Mouse (Mus musculus) lung, embryonic 15.5 days (tissue): ENCODE results near the gene Tmem60. TPM values are rescaled to one million over a fixed set of nuclear protein-coding genes. Genes with fewer than 3 reads are reported as not detected.

Experiments
- ATAC-seq: fragments of 200-750 bp; cut with Nextera tagmentation; 2 replicates; pipeline ENCODE4 v1.8.0; 2017; ENCODE audit warnings: moderate number of reproducible peaks, borderline replicate concordance; ENCODE audit not compliant: low FRiP score, low TSS enrichment; ENCODE audit errors: extremely low read depth
- H3K27ac ChIP-seq: fragments of 300-500 bp; sonication (generic); 2 replicates; pipeline ENCODE4 v1.5.1; 2015; ENCODE audit warnings: moderate library complexity, mild to moderate bottlenecking, inconsistent platforms
- H3K27me3 ChIP-seq: fragments of 300-500 bp; sonication (generic); 2 replicates; pipeline ENCODE4 v1.6.1; 2015; ENCODE audit warnings: inconsistent platforms
- H3K36me3 ChIP-seq: fragments of 300-500 bp; sonication (generic); 2 replicates; pipeline ENCODE4 v1.6.1; 2015; ENCODE audit warnings: inconsistent platforms
- H3K4me1 ChIP-seq: fragments of 300-500 bp; sonication (generic); 2 replicates; pipeline ENCODE4 v1.6.1; 2015; ENCODE audit warnings: inconsistent platforms
- H3K4me2 ChIP-seq: fragments of 300-500 bp; sonication (generic); 2 replicates; pipeline ENCODE4 v1.6.1; 2015; ENCODE audit warnings: inconsistent platforms, mild to moderate bottlenecking, moderate library complexity
- H3K4me3 ChIP-seq: fragments of 300-500 bp; sonication (generic); 2 replicates; pipeline ENCODE4 v1.5.1; 2015; ENCODE audit warnings: mild to moderate bottlenecking, inconsistent platforms
- H3K9ac ChIP-seq: fragments of 300-500 bp; sonication (generic); 2 replicates; pipeline ENCODE4 v1.6.1; 2015; ENCODE audit warnings: inconsistent platforms
- H3K9me3 ChIP-seq: fragments of 300-500 bp; sonication (generic); 2 replicates; pipeline ENCODE4 v1.6.1; 2016; ENCODE audit warnings: inconsistent platforms
- WGBS: fragments of 180-500 bp; shearing (Covaris S2); methylation state at CpG from one replicate; pipeline ENCODE4 v1.1.7; 2015; 5-methylcytosine and 5-hydroxymethylcytosine counted together
- polyA plus RNA-seq: library from polyadenylated mRNA; unstranded; fragments of >200 nt; fragmentation: Nextera tagmentation; extraction: Ambion mirVana; gene quantifications from 2 replicates; pipeline ENCODE4 v1.2.1, GENCODE M21; 2015

Tmem60 gene
- polyA plus RNA-seq, 1 experiment from 2014 or later, result 47.6 TPM

DNA sequence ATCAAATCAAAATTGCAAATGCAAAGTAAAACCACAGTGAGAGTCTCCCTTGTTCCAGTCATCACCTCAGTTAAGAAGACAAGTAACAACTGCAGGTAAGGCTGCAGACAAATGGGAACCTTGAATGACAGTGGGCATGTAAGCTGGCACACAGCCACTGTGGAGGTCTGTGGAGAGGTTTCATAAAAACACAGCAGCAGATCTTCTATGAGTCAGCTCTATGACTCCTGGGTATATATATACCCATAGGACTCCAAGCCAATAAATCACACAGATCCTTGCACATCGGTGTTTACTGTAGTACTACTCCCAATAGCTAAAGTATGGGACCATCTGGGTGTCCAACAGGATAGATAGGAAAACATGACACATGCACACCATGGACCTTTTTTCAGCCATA lies 8.8 kb upstream of the Tmem60 start:
- Histone ChIP-seq H3K9ac (no peak overlapping the region), H3K9me3 (no peaks in the 10 kb centered on the region), H3K27ac (no peak overlapping the region), H3K4me3 (no peak overlapping the region), H3K27me3 (no peaks in the 10 kb centered on the region), H3K4me1 (no peaks in the 10 kb centered on the region), H3K36me3 (no peaks in the 10 kb centered on the region), H3K4me2 (no peak overlapping the region)
- 71% methylated on average over 1 of the region's 1 CpGs for WGBS
- ATAC-seq, result no peak

DNA sequence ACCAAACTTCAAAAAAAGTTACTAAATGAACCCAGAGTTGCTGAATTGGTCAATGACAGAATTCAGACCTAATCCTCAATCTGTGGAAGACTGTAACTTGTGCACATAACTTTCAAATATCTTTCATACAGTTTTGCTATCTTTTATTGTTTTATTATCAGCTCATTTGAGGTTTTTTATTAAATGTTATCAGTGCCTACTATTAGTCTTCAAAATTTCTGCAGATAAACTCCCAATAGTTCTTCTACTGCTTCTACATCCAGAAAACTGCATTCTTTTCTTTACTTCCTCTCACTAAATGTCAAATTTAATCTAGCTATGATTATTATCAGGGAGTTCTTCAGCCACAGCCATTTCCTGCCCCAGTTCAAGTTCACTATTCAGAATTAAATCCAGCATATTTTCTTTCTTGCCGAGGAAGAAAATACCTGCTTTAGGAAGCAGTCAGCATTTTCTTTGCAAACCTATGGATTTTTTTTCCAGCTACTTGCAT lies 5.0 kb upstream of the Tmem60 start:
- Histone ChIP-seq H3K27me3 (no peaks in the 10 kb centered on the region), H3K9me3 (no peaks in the 10 kb centered on the region), H3K36me3 (no peaks in the 10 kb centered on the region), H3K4me3 (no peak overlapping the region), H3K4me1 (peaks cover 6% of the 10 kb centered on the region), H3K4me2 (no peak overlapping the region), H3K27ac (no peak overlapping the region), H3K9ac (no peak overlapping the region)
- no peak for ATAC-seq
- whole genome bisulfite sequencing, result 37% methylated on average over 1 of the region's 1 CpGs

DNA sequence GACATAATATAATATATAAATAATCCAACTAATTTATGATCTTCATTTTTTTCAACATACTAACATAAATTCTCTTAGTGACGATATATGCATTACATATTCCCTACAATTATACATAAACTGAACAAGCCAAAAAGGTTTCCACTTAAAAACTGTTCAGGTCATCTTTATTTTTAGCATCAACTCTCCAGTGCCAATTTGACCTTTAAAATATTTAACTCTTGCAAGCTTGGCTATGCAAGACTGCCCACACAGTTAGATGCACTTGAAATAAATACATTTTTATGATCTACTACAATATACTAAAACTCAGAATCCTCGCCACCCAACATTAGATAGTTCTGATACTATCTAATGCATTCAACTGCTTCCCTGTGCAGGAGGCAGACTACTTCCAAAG lies 1.6 kb upstream of the Tmem60 start:
- Histone ChIP-seq H3K27ac (no peak overlapping the region), H3K9me3 (no peaks in the 10 kb centered on the region), H3K4me2 (peak overlapping the region; percentile 67), H3K4me3 (peak overlapping the region; percentile 72), H3K9ac (no peak overlapping the region), H3K4me1 (peaks cover 19% of the 10 kb centered on the region), H3K36me3 (no peaks in the 10 kb centered on the region), H3K27me3 (no peaks in the 10 kb centered on the region)
- no peak for ATAC-seq
- WGBS, result 54% methylated on average over 2 of the region's 2 CpGs

DNA sequence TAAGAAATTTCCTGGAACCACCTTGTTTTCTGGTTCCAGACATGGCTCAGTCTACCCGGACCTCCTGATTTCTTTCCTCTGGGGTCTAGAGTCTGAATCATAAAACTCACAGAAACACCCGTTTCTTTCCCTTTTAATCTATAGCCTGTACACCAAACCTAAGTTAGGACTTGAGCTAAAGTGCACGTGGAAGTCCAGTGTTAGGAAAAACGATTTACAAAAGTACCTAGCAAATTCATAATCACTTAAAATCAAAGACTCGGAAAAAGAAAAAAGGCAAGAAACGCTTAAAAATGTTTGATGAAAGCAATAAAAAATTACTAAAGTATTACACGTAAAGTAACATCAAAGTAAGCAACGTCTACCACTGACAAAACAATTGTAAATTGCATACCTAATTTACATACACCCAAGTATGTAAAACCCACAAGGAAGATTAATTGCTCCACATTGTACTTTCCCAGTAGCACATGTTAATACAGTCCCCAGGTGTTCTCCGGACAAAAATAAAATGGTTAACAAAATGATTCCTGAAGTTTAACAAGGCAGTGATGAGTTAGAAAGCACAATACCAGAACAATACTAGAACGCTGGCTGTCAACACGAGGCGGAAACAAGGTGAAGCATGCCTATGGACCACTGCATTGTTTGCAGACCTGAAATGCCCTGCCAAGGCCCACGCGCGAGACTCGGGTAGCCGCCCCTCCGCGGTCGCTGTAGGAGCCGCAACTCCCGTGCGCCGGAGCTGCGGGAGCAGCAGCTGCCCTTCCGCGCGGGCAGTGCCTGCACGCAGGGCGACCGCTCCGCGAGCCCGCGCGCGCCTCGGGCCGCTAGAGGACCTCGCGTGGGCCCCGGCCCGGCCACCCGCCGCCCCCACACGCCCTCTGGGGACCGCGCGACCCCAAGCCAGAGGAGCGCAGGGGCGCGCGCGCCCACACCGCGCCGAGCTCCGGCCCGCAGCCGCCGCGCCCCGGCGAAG lies 905 bp upstream of the Tmem60 start:
- peak overlapping the region; percentile 92 for H3K27ac ChIP-seq
- 1% methylated on average over 51 of the region's 64 CpGs for WGBS
- H3K36me3 ChIP-seq, result no peaks in the 10 kb centered on the region
- H3K9ac ChIP-seq, result peak overlapping the region; percentile 68
- peaks cover 19% of the 10 kb centered on the region for H3K4me1 ChIP-seq
- peak overlapping the region; percentile 72 for H3K4me3 ChIP-seq
- no peaks in the 10 kb centered on the region for H3K9me3 ChIP-seq
- no peaks in the 10 kb centered on the region for H3K27me3 ChIP-seq
- peak; percentile 43; the same call in 1 of the 2 replicates for ATAC-seq
- H3K4me2 ChIP-seq, result peak overlapping the region; percentile 67

DNA sequence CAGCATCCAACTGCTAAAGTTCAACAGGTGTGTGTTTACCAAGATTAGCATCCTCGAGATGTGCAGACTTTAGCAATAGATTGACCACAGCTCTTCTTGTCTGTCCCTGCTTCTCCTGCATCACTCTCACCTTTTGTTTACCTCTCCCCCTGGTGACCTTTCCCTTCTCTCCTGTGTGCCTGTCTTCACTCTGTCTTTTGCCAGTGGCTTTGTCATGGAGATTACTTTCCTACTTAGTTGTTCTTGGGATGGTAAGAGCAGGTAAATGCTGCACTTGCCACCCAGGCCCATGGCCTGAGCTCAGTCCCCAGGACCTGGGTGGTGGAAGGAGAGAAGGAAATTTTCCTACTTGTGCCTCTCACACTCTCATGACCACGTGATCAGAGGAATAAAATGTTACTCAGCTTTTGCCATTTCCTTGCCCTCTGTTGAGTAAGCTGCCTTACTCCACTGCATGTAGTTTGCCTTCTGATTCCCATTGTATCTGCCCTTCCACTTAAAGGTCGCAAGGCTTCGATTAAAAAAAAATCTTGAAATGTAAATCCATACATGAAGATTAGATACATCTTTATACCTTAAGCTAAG lies 2.1 kb downstream of the Tmem60 start:
- Histone ChIP-seq H3K9ac (no peak overlapping the region), H3K27me3 (no peaks in the 10 kb centered on the region), H3K27ac (no peak overlapping the region), H3K4me1 (peaks cover 19% of the 10 kb centered on the region), H3K36me3 (no peaks in the 10 kb centered on the region), H3K9me3 (no peaks in the 10 kb centered on the region), H3K4me2 (peak overlapping the region; percentile 69; the same call in 1 of the 2 replicates), H3K4me3 (no peak overlapping the region)
- 65% methylated on average over 4 of the region's 4 CpGs for WGBS
- ATAC-seq, result no peak

DNA sequence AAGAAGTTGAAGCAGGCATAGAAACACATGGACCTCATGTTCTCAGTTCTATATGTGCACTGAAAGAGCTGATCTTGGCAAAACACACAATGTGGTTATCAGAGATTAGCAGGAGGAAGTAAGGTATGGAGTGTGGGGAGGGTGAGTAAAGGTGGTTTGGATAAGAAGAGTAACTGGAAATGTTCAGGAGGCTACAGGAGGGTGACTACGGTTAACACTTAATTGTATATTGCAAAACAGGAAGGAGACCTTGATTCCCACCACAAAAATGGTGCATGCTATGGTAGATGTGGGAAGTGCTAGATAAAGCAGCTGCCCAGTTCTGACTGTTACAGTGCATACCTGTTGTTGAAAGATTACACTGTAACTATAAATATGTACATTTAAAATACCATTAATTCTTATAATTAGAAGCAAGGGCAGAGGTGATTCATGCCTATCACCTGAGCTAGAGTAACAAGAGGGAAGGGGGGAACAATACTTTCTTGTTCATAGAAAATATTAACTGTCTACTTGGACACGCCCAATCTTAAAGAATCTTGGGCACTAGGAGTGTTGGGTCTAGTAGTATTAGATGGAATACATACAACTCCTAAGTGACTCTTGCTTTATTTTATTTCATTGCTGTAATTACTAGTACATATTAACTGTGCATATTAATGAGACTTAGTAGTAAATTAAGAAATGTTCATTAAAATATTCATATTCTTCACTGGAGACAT lies 15.6 kb downstream of the Tmem60 start:
- ATAC-seq, result no peak
- Histone ChIP-seq H3K4me3 (no peak overlapping the region), H3K4me2 (no peak overlapping the region), H3K27ac (no peak overlapping the region), H3K4me1 (no peaks in the 10 kb centered on the region), H3K36me3 (peaks cover 33% of the 10 kb centered on the region), H3K9me3 (no peaks in the 10 kb centered on the region), H3K27me3 (no peaks in the 10 kb centered on the region), H3K9ac (no peak overlapping the region)
- 78% methylated on average over 2 of the region's 2 CpGs for WGBS

DNA sequence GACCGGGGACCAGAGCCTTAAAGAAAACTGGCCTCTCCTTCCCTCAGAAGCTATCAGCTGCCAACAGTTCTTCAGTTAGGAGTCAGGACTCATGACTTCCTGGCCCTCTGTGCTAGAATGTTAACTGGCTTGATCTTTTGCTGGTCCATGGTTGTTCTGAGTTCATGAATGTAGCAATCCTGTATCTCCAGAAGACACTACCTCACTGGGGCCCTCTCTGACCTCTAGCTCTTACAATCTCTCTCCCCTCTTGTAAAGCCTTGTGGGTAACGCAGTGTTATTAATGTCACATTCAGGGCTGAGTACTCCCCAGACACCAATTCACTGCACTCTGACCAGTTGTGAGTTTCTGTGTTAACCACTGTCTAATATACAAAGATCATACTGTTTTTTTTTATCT lies 22.7 kb downstream of the Tmem60 start:
- ATAC-seq, result no peak
- H3K36me3 ChIP-seq, result peaks cover 18% of the 10 kb centered on the region
- no peak overlapping the region for H3K4me3 ChIP-seq
- no peak overlapping the region for H3K27ac ChIP-seq
- H3K9ac ChIP-seq, result no peak overlapping the region
- no peaks in the 10 kb centered on the region for H3K4me1 ChIP-seq
- WGBS, result 91% methylated on average over 2 of the region's 2 CpGs
- H3K9me3 ChIP-seq, result no peaks in the 10 kb centered on the region
- no peaks in the 10 kb centered on the region for H3K27me3 ChIP-seq
- H3K4me2 ChIP-seq, result no peak overlapping the region

DNA sequence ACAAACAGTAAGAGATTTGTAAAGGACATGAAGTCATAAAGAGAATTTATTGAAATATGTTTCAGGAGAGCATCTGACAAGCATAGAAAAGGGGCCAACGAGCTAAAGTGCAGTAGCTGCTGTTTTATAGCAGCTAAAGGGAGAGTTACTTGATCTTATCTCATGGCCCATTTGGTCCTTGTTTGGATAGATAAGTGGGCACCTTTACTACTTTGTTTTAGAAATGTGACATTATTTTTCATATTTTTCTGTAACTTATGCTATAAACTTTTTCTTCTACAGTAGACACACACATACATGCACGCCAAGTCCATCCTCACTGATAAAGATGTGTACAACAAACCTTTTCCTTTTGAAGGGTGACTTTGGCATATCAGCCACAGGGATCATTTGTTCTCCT lies 23.4 kb downstream of the Tmem60 start:
- H3K27ac ChIP-seq, result no peak overlapping the region
- no peak overlapping the region for H3K9ac ChIP-seq
- no peaks in the 10 kb centered on the region for H3K4me1 ChIP-seq
- H3K27me3 ChIP-seq, result no peaks in the 10 kb centered on the region
- H3K4me2 ChIP-seq, result no peak overlapping the region
- H3K4me3 ChIP-seq, result no peak overlapping the region
- 76% methylated on average over 2 of the region's 2 CpGs for WGBS
- H3K36me3 ChIP-seq, result peaks cover 18% of the 10 kb centered on the region
- no peaks in the 10 kb centered on the region for H3K9me3 ChIP-seq
- no peak for ATAC-seq

DNA sequence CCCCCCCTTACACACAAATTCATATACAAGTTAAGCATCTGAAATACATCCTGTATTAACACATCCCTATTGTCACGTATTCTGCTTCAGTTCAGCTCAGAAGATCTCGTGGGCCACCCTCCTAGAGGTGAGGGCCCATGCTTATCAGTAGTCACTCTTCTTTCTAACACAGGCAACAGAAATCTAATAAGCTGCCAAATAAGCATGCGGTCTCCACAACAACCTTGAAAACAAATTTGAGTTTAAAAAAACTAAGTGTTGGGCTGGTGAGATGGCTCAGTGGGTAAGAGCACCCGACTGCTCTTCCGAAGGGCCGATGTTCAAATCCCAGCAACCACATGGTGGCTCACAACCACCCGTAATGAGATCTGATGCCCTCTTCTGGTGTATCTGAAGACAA lies 24.2 kb downstream of the Tmem60 start:
- 89% methylated on average over 7 of the region's 7 CpGs for WGBS
- no peak for ATAC-seq
- no peak overlapping the region for H3K4me2 ChIP-seq
- no peaks in the 10 kb centered on the region for H3K4me1 ChIP-seq
- H3K9ac ChIP-seq, result no peak overlapping the region
- H3K4me3 ChIP-seq, result no peak overlapping the region
- no peak overlapping the region for H3K27ac ChIP-seq
- H3K9me3 ChIP-seq, result no peaks in the 10 kb centered on the region
- H3K27me3 ChIP-seq, result no peaks in the 10 kb centered on the region
- H3K36me3 ChIP-seq, result peaks cover 13% of the 10 kb centered on the region

DNA sequence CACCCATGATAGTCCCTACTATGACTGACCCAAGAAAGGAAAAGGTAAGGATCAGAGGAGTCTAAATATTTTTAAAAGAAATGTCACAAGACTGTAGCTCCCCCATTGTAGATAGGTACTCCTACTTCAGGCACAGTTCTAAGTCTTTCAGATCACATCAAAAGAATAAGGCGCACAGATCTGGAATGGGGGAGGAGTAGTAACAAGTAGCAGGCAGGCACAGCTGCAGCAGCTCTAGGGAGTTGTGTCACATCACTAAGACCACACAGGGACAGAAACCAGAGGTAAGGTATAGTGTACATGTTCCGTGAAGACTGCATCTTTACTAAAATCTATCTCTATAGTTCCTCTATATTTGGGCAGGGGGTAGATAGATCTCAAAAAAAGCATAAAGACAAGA lies 29.8 kb downstream of the Tmem60 start:
- H3K27me3 ChIP-seq, result no peaks in the 10 kb centered on the region
- 85% methylated on average over 2 of the region's 2 CpGs for WGBS
- H3K4me1 ChIP-seq, result no peaks in the 10 kb centered on the region
- H3K4me2 ChIP-seq, result no peak overlapping the region
- no peak overlapping the region for H3K9ac ChIP-seq
- no peak overlapping the region for H3K4me3 ChIP-seq
- H3K36me3 ChIP-seq, result 0 out of 2 replicates have a peak, but pooled peaks cover 3% of the 10 kb centered on the region
- H3K27ac ChIP-seq, result no peak overlapping the region
- ATAC-seq, result no peak
- no peaks in the 10 kb centered on the region for H3K9me3 ChIP-seq

DNA sequence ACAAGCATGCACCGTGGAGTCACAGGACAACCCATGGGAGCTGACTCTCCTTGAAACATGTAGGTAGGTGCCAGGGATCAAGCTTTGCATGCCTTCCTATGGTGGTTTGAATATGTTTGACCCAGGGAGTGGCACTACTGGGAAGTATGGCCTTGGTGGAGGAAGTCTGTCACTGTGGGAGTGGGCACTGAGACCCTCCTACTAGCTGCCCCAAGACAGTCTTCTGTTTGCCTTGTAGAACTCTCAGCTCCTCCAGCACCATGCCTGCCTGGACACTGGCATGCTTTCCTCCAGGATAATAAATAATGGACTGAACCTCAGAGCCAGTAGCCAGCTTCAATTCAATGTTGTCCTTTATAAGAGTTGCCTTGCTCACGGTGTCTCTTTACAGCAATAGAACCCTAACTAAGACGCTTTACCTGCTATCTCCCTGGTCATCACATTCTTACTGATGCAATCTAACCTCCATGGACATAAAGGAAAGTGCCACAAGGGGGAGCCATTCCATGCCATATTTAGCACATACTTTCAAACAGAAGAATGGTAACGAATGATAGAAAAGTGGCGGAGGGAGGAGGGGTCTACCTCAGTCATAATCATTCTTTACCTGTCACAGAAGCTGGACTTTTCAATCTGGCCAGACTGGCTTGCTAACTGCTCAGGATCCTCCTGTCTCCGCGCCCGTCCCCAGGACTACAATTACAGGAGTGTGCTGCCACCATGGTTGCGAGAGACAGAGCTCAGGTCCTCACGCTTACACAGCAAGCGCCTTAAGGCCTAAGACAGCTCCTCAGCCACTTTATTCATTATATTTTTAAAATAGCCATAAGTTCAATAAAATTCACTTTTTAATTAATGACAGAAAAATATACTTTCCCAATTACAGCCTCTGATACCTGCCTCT lies 31.6 kb downstream of the Tmem60 start:
- 69% methylated on average over 11 of the region's 11 CpGs for WGBS
- Histone ChIP-seq H3K9me3 (no peaks in the 10 kb centered on the region), H3K36me3 (no peaks in the 10 kb centered on the region), H3K27ac (no peak overlapping the region), H3K4me3 (no peak overlapping the region), H3K4me1 (no peaks in the 10 kb centered on the region), H3K27me3 (no peaks in the 10 kb centered on the region), H3K4me2 (no peak overlapping the region), H3K9ac (no peak overlapping the region)
- ATAC-seq, result no peak; the same call in 1 of the 2 replicates
